Mouse (Mus musculus) C2C12 (cell line): ENCODE results near the gene Zc3h12a. TPM values are rescaled to one million over a fixed set of nuclear protein-coding genes. Genes with fewer than 3 reads are reported as not detected.

ENCODE experiments used
- H3K27me3 ChIP-seq: one replicate; pipeline ENCODE4 v1.6.1; 2011; ENCODE audit not compliant: control insufficient read depth, insufficient read depth, insufficient read length
- H3K36me3 ChIP-seq: one replicate; pipeline ENCODE4 v1.6.1; 2011; ENCODE audit not compliant: control insufficient read depth, insufficient read depth
- H3K4me3 ChIP-seq: one replicate; pipeline ENCODE4 v1.5.1; 2011; ENCODE audit warnings: mild to moderate bottlenecking, control low read depth; ENCODE audit not compliant: poor library complexity, insufficient read depth, severe bottlenecking
- H3K79me2 ChIP-seq: one replicate; pipeline ENCODE4 v1.6.1; 2011; ENCODE audit not compliant: control insufficient read depth, insufficient read depth
- H3K79me3 ChIP-seq: one replicate; pipeline ENCODE4 v1.6.1; 2011; ENCODE audit warnings: low read depth, control low read depth
- H3ac ChIP-seq: one replicate; pipeline ENCODE3; 2011; ENCODE audit warnings: low read depth; ENCODE audit not compliant: control insufficient read depth, insufficient read length
- CEBPB ChIP-seq: IDR thresholded peaks from one replicate; pipeline ENCODE4 v1.6.1; 2011; ENCODE audit warnings: low read depth, mild to moderate bottlenecking, control low read depth, moderate library complexity
- CTCF ChIP-seq: IDR thresholded peaks from one replicate; pipeline ENCODE4 v1.5.1; 2011; ENCODE audit not compliant: control insufficient read depth, insufficient read depth, insufficient read length
- FOSL1 ChIP-seq: IDR thresholded peaks from one replicate; pipeline ENCODE4 v1.8.0; 2011; ENCODE audit warnings: mild to moderate bottlenecking, low read length; ENCODE audit not compliant: poor library complexity, insufficient read depth, severe bottlenecking
- MAX ChIP-seq: IDR thresholded peaks from one replicate; pipeline ENCODE4 v1.6.1; 2011; ENCODE audit warnings: mild to moderate bottlenecking, control low read depth
- MYOD1 ChIP-seq: IDR thresholded peaks from one replicate; pipeline ENCODE4 v1.6.1; 2011; ENCODE audit warnings: low read depth; ENCODE audit not compliant: control insufficient read depth, insufficient read length
- MYOG ChIP-seq: IDR thresholded peaks from one replicate; pipeline ENCODE4 v1.6.1; 2011; ENCODE audit not compliant: control insufficient read depth, insufficient read length; ENCODE audit errors: extremely low read depth
- USF1 ChIP-seq: IDR thresholded peaks from one replicate; pipeline ENCODE4 v1.6.1; 2011; ENCODE audit warnings: low read depth, mild to moderate bottlenecking, control low read depth, moderate library complexity
- polyA plus RNA-seq: library from polyadenylated mRNA; unstranded; fragments of >200 nt; fragmentation: generic; extraction: Trizol; gene quantifications from one replicate; pipeline ENCODE4 v1.2.1, GENCODE M21; 2012; ENCODE audit warnings: missing spikeins

Gene Zc3h12a
- polyA plus RNA-seq, 1 experiment, result 6.7 TPM

DNA sequence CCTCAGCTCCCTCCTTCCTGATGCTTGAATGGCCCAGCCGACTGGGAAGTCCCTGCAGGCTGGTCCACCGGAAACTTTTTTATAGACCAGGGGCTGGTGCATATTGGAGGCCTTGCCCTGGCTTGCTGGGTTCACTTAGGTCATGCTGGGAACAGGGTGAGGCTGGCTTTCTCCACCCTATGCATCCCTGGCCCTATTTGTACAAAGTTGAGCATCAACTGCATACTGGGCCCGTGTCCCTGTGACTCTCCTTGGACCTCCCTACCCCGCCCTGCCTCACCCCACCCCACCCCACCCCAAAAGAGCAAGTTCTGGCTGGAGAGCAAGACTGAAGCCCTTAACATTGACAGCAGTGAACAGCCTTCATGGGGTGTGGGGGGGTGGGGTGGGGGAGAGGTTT lies 6.6 kb upstream of the Zc3h12a start:
- no peaks in the 10 kb centered on the region for H3K27me3 ChIP-seq
- no peaks in the 10 kb centered on the region for H3K79me2 ChIP-seq
- H3K4me3 ChIP-seq, result no peak overlapping the region
- TF ChIP-seq MYOG, result no peak
- TF ChIP-seq MYOD1, result no peak
- no peak for TF ChIP-seq CTCF
- TF ChIP-seq CEBPB, result no peak
- no peak for TF ChIP-seq USF1
- no peak for TF ChIP-seq MAX
- no peak for TF ChIP-seq FOSL1
- H3K79me3 ChIP-seq, result no peaks in the 10 kb centered on the region
- no peak overlapping the region for H3ac ChIP-seq
- H3K36me3 ChIP-seq, result no peaks in the 10 kb centered on the region

- no peaks in the 10 kb centered on the region for H3K79me3 ChIP-seq
- no peak overlapping the region for H3K4me3 ChIP-seq
- TF ChIP-seq CTCF (peak; percentile 46), MAX (peak; percentile 24), CEBPB (no peak), MYOG (no peak), FOSL1 (no peak), MYOD1 (no peak), USF1 (peak; percentile 4)
- no peaks in the 10 kb centered on the region for H3K27me3 ChIP-seq
- peaks cover 2% of the 10 kb centered on the region for H3K79me2 ChIP-seq
- no peaks in the 10 kb centered on the region for H3K36me3 ChIP-seq
- H3ac ChIP-seq, result no peak overlapping the region
Observed at GRCm38 (mm10) chr4:125132394-125132793, 4.8 kb upstream of the Zc3h12a start.

- H3K4me3 ChIP-seq, result no peak overlapping the region
- H3K27me3 ChIP-seq, result no peaks in the 10 kb centered on the region
- peaks cover 11% of the 10 kb centered on the region for H3K79me2 ChIP-seq
- no peak overlapping the region for H3ac ChIP-seq
- no peaks in the 10 kb centered on the region for H3K36me3 ChIP-seq
- H3K79me3 ChIP-seq, result peaks cover 8% of the 10 kb centered on the region
- no peak for TF ChIP-seq MYOG
- TF ChIP-seq MAX, result no peak
- peak; percentile 84 for TF ChIP-seq MYOD1
- no peak for TF ChIP-seq CEBPB
- TF ChIP-seq CTCF, result no peak
- TF ChIP-seq USF1, result no peak
- TF ChIP-seq FOSL1, result peak; percentile 64
Observed at GRCm38 (mm10) chr4:125131493-125131892, 3.9 kb upstream of the Zc3h12a start.

DNA sequence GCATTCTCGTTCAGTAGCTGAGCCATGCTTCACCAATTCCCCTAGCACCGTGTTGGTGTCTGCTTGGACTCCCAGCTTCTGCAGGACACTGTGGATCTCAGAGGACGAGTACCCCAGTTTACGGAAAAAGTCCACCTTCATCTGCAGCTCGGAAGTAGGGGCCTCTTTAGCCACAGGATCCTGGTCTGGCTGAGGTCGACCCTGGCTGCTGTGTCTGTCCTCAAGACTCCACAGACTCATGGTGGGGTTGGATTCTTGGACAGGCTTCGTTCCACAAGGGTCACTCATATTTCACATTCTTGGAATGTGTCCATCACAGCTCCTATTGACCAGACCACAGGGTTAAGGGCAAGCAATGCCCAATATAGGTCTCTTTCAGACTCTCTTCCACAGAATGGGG lies 879 bp downstream of the Zc3h12a start:
- H3K79me2 ChIP-seq, result peaks cover 47% of the 10 kb centered on the region
- H3K4me3 ChIP-seq, result peak overlapping the region; percentile 72
- H3K79me3 ChIP-seq, result peaks cover 35% of the 10 kb centered on the region
- H3K27me3 ChIP-seq, result no peaks in the 10 kb centered on the region
- peaks cover 19% of the 10 kb centered on the region for H3K36me3 ChIP-seq
- TF ChIP-seq USF1 (no peak), CTCF (no peak)
- H3ac ChIP-seq, result peak overlapping the region; percentile 91

- no peaks in the 10 kb centered on the region for H3K27me3 ChIP-seq
- peak overlapping the region; percentile 61 for H3ac ChIP-seq
- H3K4me3 ChIP-seq, result peak overlapping the region; percentile 72
Observed at GRCm38 (mm10) chr4:125126186-125126585, 1.5 kb downstream of the Zc3h12a start.

DNA sequence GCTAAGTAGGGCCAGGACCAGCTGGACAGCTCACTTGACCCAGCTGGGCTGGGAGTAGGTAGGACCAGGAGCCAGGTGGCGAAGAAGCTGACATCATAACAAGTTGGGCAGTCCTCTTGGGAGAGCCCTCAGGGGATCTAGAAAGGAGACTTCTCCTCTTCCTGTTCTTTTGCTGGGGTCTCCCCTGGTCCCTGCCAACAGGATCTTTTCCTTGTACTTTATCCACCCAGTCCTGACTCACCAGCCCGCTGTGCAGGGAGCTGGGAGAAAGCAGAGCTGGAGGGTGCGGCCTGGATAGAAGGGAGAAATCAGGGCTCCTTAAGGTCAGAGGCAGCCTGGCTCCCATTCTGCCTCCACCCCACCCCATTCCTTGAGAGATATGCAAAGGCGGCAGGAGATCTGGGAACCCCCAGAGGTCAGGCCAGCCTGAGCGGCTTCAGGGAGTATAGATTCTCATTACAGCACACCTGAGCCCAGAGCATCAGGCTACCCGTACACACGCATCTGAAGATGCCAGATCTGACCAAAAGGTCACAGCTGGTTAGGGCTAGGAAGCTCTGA lies 2.2 kb downstream of the Zc3h12a start:
- Histone ChIP-seq H3K79me2 (peaks cover 61% of the 10 kb centered on the region), H3K4me3 (peak overlapping the region; percentile 72)
- TF ChIP-seq MYOG (no peak), MYOD1 (no peak), USF1 (no peak), CEBPB (no peak)

More at GRCm38 (mm10) chr4:125126186-125126585, 1.5 kb downstream of the Zc3h12a start:
- Histone ChIP-seq H3K79me2 (peaks cover 53% of the 10 kb centered on the region), H3K36me3 (peaks cover 24% of the 10 kb centered on the region), H3K79me3 (peaks cover 39% of the 10 kb centered on the region)
- TF ChIP-seq CEBPB (no peak), USF1 (no peak), CTCF (no peak)

More for the DNA sequence above, 2.2 kb downstream of the Zc3h12a start:
- H3ac ChIP-seq, result peak overlapping the region; percentile 16
- no peaks in the 10 kb centered on the region for H3K27me3 ChIP-seq
- H3K79me3 ChIP-seq, result peaks cover 47% of the 10 kb centered on the region
- peaks cover 32% of the 10 kb centered on the region for H3K36me3 ChIP-seq
